Mouse (Mus musculus) T-helper 17 cell (primary cell): ENCODE data around the gene Nr3c2.

Experiments used
- in situ Hi-C, 2 experiments: fragments of 300-600 bp; cut with MboI, MseI; formaldehyde crosslinking; loops; 1 replicate in 1 of 2; 2 replicates in 1 of 2; pipeline ENCODE4 v1.15.1; 2025; ENCODE audit warnings: high pct_unique_total_duplicates in 2 of 2

The Nr3c2 gene

GRCm38 (mm10) chr8:77169320-77169719, 270.1 kb downstream of the Nr3c2 start:
- in situ Hi-C loops: no loop called here

GRCm38 (mm10) chr8:77169757-77170438, 270.7 kb downstream of the Nr3c2 start:
- in situ Hi-C loops: loop anchor here in 1 of 2 experiments (5.0 kb wide), 1 partner anchor 53 kb away; no protein-coding TSS in a partner anchor

GRCm38 (mm10) chr8:77170439-77170759, 271.2 kb downstream of the Nr3c2 start:
- in situ Hi-C loops: loop anchor here in 1 of 2 experiments (5.0 kb wide), 1 partner anchor 53 kb away; no protein-coding TSS in a partner anchor

- in situ Hi-C loops: loop anchor here in 1 of 2 experiments (5.0 kb wide), 1 partner anchor 56 kb away; no protein-coding TSS in a partner anchor
These were observed 273.9 kb downstream of the Nr3c2 start for GRCm38 (mm10) chr8:77173075-77173657.

- in situ Hi-C loops: loop anchor here in 1 of 2 experiments (5.0 kb wide), 1 partner anchor 56 kb away; no protein-coding TSS in a partner anchor
These were observed 274.5 kb downstream of the Nr3c2 start for GRCm38 (mm10) chr8:77173736-77174135.

GRCm38 (mm10) chr8:77175471-77175870, 276.2 kb downstream of the Nr3c2 start:
- in situ Hi-C loops: no loop called here

- in situ Hi-C loops: no loop called here
These were observed 277.1 kb downstream of the Nr3c2 start for GRCm38 (mm10) chr8:77176343-77176742.

- in situ Hi-C loops: no loop called here
These were observed 286.6 kb downstream of the Nr3c2 start for GRCm38 (mm10) chr8:77185816-77186215.

- in situ Hi-C loops: no loop called here
These were observed 287.8 kb downstream of the Nr3c2 start for GRCm38 (mm10) chr8:77186914-77187536.

- in situ Hi-C loops: no loop called here
These were observed 288.5 kb downstream of the Nr3c2 start for GRCm38 (mm10) chr8:77187748-77188147.

- in situ Hi-C loops: no loop called here
These were observed 289.1 kb downstream of the Nr3c2 start for GRCm38 (mm10) chr8:77188298-77188697.

- in situ Hi-C loops: no loop called here
These were observed 290.1 kb downstream of the Nr3c2 start for GRCm38 (mm10) chr8:77189318-77189717.

- in situ Hi-C loops: no loop called here
These were observed 291.2 kb downstream of the Nr3c2 start for GRCm38 (mm10) chr8:77190393-77190792.

- in situ Hi-C loops: no loop called here
These were observed 310.1 kb downstream of the Nr3c2 start for GRCm38 (mm10) chr8:77209297-77209696.

- in situ Hi-C loops: no loop called here
These were observed 314.7 kb downstream of the Nr3c2 start for GRCm38 (mm10) chr8:77213893-77214464.

GRCm38 (mm10) chr8:77214665-77215064, 315.4 kb downstream of the Nr3c2 start:
- in situ Hi-C loops: no loop called here

- in situ Hi-C loops: no loop called here
These were observed 315.9 kb downstream of the Nr3c2 start for GRCm38 (mm10) chr8:77215191-77215590.

GRCm38 (mm10) chr8:77223123-77223522, 323.9 kb downstream of the Nr3c2 start:
- in situ Hi-C loops: no loop called here

GRCm38 (mm10) chr8:77227742-77228141, 328.5 kb downstream of the Nr3c2 start:
- in situ Hi-C loops: no loop called here

GRCm38 (mm10) chr8:77228688-77229087, 329.4 kb downstream of the Nr3c2 start:
- in situ Hi-C loops: no loop called here

- in situ Hi-C loops: no loop called here
These were observed 332.0 kb downstream of the Nr3c2 start for GRCm38 (mm10) chr8:77231211-77231610.

- in situ Hi-C loops: no loop called here
These were observed 332.6 kb downstream of the Nr3c2 start for GRCm38 (mm10) chr8:77231834-77232233.
